Mouse (Mus musculus) C2C12 (cell line): ENCODE measurements around the gene Tmem189.

Experiments used
- CTCF ChIP-seq: IDR thresholded peaks from one replicate; pipeline ENCODE4 v1.5.1; 2011; ENCODE audit not compliant: control insufficient read depth, insufficient read depth, insufficient read length
- FOSL1 ChIP-seq: IDR thresholded peaks from one replicate; pipeline ENCODE4 v1.8.0; 2011; ENCODE audit warnings: mild to moderate bottlenecking, low read length; ENCODE audit not compliant: poor library complexity, insufficient read depth, severe bottlenecking
- MAX ChIP-seq: IDR thresholded peaks from one replicate; pipeline ENCODE4 v1.6.1; 2011; ENCODE audit warnings: mild to moderate bottlenecking, control low read depth
- USF1 ChIP-seq: IDR thresholded peaks from one replicate; pipeline ENCODE4 v1.6.1; 2011; ENCODE audit warnings: low read depth, mild to moderate bottlenecking, control low read depth, moderate library complexity

DNA sequence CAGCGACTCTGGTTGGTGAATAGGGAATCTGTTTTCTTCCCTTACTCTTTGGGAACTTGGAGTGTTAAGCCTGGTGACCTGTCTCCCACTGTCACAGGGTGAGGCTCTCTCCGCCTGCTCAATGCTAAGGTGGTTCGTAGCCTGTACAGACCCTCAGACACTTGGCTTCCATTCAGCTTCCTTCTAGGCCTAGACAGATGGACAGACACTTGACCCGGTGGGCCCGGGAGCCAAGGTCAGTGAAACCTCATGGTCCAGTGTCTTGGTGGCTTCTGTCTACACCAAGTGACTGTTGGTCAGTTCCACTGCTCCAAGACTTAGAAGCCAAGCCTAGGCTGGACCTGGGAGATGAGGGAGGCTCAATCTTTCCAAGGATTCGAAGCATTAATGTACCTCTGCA is 1.8 kb upstream of the Tmem189 start:
- TF ChIP-seq CTCF (no peak), MAX (no peak), USF1 (no peak), FOSL1 (no peak)
